Mouse (Mus musculus) telencephalon, adult 2 months (tissue): Measurements from ENCODE around the gene Eno3.

ENCODE experiments used
- DNase-seq: peaks from one replicate; pipeline ENCODE4 v3.0.0-alpha.2; 2011; ENCODE audit warnings: low read depth, low spot score

The Eno3 gene

DNA sequence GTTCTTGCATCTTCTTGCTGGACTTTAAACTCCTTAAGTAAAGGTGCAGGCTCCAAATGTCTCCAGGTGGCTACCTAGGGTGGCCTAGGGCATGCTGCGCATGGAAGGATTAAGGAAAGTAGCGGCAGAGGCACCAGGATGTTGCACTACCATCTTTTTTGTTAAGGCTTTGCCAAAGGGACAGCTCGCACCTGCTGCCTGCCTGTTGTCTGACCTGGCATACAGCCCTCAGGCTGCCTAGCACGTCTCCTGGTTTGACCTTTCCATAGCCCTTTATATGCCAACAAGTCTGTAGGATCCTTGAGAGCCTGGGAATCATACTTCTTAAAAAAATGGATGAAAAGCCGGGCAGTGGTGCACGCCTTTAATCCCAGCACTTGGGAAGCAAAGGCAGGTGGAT, 14.0 kb upstream of the Eno3 start:
- no peak for DNase-seq

DNA sequence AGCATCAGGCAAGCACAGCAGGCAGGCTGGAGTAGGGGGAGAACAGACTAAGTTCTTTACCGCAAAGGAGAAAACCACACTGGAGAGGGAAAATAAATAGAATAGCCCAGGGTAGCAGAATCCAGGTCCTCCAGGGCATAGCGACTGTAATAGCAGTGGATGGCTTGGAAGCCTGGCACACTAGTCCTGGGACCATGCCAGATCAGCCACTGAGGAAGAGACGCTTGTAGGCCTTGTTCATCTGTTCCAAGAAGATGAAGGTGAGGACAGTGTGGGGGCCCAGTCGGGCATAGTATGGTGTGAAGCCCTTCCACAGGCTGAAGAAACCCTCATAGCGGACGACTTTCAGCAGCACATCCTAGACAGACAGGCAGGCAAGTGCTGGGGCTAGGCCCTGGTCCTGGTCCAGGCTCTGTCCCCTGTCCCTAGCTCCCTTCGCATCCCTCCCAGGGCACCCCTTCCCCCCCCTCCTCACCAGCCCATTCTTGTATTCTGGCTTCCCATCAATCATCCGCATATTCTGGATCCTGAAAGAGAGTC, 12.4 kb upstream of the Eno3 start:
- no peak for DNase-seq

DNA sequence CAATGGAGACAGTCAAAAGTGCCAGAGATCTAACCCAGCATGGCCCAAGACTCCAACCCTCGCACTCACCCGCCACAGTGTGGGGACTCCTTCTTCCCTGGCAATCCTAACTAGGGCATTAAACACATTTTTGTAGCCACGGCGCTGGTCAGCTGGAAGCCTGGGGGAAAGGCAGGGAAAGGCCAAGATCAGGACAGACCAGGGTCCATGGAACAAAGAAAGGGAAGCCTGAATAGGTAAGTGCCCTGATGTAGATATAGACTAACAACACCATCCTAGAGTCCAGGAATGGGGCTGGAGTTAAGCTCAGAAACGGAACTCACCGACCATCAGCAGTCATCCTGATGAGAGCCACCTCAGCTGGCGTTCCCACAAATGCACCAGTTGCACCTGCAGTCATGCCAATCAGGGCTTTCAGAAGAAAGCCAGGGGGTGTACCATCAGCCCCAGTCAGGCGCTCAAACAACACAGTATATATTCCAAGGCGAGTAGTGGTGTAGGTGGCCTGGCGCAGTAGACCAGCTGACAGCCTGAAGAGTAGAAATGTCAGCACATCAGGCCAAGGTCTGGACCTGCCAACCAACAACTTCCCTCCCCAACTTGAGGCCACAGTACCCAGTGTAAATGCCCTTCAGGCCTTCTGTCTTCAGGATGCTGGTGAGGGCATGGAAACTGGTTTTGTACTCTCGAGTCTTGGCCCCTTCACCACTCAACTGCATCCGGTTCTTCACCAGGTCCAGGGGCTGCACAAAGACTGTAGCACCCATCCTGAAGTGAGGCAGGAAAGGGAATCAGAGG, 11.3 kb upstream of the Eno3 start:
- no peak for DNase-seq

DNA sequence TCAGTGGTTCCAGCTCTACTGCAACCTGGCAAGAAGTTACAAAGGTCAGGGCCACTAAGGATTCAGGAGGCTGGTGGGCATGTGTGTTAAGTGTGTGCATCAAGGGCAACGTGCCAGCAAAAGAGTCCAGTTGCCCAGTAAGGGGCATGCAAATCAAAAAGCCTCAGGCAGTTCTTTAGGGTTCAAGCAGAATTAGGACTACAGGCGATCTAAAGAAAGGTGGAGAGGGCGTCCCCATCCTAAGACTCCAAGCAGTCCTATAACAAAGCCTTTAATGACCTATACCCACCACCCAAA, 10.8 kb upstream of the Eno3 start:
- DNase-seq: no peak

DNA sequence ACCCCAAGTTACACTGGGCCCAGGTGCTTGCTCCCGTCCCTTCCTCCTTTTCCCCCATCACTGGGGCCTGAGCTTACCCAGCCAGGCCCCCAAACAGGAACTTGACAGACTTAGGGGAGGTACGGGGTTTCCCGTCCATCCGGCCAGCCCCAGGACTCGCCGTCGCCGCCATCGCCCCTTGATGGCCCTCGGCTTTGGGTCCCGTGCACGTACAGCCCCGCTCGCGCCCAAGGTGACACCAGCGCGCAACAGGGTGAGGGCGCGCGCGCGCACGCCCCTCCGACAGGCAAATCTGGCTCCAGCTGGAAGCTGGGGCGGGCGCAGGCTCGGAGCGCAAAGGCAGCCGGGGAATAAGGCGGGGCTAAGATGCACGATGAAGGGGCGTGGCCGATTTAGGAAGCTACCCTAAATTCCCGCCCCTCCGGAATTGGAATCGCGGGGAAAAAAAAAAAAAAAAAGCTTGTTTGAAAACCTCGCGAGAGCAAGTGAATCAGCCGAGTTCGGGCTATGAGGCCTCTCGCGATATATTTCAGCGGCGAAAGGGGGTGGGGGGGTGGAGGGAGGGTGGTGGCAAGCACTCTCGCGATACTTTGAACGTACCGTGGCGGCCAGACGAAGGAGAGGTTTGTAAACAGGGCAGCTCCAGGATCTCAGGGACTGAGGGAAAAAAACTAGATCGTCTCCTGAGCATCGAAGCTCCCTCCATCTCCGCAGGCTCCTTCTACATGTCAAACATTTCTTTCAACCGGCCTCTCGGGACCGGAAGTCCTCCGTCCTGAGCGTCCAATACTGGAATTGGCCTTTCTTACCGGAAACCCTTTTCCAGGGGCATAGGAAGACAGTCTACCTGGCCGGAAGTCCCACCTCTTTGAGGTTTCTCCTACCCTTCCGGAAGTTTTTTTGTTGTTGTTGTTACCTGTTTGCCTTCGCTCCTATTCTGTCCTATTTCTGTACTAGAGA, 10.0 kb upstream of the Eno3 start, which contains the start of the genes Rnf167 and Slc25a11:
Rnf167 (plus strand) TSS at position 545 of the 960 bp plus-strand sequence.
Slc25a11 (minus strand) TSS at position 789 of the 960 bp plus-strand sequence.
- peak; percentile 99 for DNase-seq

DNA sequence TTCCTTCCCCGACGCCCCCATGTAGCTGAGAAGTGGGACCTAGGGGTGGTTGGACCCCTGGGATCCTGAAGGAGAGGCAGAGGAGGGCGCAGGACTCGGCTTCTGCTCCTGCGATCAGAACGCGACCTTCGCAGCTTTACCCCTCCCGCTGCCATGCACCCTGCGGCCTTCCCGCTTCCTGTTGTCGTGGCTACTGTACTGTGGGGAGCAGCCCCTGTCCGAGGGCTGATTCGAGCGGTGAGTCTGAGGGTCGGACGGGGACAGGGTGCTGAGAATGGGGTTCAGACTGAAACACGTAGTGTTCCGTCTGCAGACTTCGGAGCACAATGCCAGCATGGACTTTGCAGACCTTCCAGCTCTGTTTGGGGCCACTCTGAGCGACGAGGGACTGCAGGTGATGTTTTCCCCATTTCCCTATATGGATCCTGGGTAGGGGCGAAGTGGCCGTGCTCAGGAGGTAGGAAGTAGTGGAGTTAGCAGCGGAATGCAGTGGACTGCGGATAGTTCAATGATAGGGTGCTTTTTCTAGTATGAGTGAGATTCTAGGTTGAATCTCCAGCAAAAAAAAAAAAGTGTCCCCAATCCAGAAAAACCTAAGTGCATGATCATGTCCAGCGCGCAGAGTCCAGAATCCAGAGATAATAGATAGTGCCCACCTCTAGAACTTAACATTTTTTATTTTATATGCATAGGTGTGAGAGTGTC, 9.1 kb upstream of the Eno3 start:
- DNase-seq: no peak

DNA sequence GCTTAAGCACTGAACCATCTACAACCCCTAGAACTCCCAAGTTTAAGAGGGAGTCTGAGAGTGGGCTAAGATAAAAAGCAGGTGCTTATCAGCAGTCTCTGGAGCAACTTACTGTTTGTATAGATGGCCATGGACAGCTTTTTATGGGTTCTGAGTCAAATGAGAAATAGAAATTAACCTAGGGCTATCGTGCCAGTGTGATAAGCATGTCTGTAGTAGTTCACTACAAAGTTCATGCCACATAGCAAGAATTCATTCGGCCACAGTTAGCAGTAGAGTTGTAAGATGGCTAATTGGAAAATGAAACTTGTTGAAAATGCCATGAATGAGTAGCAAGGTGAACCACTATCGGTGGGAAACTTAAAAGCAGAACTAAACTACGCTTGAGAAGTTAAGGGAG, 8.5 kb upstream of the Eno3 start:
- DNase-seq: no peak

DNA sequence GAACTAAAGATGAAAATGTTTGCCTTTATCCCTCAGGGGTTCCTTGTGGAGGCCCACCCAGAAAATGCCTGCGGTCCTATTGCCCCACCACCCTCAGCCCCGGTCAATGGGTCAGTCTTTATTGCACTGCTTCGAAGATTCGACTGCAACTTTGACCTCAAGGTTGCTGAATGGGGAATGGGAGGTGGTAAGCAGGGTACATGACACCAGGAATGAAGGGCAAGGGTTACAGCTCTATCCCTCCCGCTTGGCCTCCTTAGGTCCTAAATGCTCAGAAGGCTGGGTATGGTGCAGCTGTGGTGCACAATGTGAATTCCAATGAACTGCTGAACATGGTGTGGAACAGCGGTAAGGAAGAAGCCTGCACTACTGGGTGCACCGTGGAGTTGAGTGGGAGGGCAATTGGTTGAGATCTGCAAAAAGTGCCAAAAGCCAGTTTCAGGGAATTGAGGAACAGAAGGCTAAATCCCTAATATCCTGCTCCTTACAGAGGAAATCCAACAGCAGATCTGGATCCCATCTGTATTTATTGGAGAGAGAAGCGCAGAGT, 7.7 kb upstream of the Eno3 start:
- no peak for DNase-seq

DNA sequence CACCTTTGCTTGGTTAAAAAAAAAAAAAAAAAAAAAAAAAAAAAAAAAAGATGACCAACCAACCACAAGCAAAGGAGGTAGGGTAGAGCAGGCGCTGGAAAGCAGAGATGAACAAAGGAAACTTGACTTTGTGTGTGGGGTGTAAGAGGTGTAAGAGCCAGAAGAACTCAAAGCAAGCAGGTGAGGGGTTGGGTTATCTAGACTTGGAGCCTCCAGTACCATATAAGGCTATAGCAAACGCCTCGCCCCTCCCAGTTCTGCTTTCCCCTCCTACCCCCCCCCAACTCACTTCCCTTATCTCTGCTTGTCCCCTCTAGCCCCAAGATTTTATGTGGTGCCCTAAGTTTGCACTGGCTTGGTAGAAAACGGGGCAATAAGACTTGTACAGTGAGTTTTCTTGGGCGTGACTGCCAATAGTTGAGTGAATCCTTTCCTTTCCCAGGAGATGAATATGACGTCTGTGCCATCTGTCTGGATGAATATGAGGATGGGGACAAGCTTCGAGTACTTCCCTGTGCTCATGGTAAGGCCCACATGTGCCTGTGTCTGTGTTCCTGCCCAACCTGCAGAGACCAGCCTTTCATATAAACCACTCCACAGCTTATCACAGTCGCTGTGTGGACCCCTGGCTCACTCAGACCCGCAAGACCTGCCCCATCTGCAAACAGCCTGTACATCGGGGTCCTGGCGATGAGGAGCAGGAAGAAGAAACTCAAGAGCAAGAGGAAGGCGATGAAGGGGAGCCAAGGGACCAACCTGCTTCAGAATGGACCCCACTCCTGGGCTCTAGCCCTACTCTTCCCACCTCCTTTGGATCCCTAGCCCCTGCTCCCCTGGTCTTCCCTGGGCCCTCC, 6.5 kb upstream of the Eno3 start:
- no peak for DNase-seq

DNA sequence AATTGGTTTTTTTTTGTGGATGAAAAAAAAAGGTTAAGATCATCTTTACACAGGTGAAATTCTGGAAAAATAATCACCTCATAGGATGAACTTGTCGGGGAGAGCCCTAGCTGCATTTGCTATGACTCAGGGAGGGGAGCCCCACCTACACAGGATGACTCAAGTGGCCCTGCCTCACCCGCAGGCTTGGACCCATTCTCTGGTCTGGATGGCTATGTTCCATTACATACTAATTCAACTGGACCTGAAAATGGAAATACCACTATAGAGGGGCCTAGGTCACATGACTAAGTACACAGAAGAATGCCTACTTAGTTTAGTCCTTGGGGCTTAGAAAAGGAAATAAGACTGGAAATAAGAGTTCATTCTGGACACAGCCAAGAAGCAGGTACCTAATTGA, 5.6 kb upstream of the Eno3 start:
- no peak for DNase-seq

DNA sequence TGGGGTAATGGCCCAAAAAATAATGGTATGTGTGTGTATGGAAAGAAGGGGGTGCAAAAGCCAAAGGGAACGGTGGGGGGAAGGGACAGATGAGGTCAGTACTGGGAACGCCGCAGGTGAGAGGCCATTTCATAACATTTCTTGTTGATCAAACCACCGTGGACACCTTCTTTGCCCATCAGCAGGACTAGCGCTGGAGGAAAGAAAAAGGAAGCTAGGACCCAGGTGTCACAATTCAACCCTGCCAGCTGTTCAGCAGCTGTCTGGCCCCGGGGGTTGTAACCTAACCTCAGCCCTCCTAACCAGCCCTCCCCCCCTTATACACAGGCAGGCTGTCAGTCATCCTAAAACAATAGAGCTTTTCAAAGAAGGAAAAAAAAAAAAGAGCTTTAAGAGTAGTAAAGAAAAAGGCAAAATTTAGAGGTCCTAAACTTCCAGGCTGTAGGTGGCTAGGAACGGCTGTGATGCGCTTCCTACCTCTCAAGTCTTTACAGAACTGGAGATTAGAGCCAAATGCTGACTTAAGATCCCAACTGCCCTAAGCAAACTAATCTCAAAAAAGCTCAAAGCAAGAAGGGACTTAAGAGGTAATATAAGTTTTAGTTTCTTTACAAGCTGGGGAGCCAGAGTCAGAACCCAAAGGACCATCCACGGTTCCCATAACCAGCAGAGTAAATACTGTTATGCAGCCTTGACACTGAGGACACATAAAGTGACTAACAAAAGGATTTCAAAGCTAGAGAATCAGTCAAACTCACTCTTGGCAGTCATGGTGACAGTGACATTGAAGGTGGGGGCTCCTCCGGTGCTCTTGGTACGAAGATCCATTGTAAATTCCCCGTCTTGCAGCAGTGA, 4.7 kb upstream of the Eno3 start:
- DNase-seq: no peak

DNA sequence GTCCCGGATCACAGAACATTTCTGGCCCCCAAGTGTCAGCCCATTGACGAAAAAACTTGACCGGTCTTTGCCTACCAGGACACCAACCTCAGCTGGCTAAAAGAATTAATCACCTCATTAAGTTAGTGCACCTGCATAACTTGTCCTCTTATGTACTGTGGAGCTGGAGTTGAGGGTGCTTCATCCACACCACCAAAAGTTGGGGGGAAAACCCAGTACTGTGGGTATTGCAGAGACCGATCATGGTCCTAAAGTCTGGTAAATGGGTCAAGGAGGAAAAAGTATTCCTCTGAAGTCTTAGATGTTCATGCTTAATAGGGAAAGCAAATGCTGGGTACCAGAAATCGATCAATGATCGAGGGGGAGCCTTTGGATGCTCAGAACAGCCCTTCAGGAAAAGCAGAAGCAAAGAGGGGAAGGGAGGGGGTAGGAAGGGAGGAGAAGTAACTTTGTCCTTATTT, 4.1 kb upstream of the Eno3 start:
- no peak for DNase-seq

DNA sequence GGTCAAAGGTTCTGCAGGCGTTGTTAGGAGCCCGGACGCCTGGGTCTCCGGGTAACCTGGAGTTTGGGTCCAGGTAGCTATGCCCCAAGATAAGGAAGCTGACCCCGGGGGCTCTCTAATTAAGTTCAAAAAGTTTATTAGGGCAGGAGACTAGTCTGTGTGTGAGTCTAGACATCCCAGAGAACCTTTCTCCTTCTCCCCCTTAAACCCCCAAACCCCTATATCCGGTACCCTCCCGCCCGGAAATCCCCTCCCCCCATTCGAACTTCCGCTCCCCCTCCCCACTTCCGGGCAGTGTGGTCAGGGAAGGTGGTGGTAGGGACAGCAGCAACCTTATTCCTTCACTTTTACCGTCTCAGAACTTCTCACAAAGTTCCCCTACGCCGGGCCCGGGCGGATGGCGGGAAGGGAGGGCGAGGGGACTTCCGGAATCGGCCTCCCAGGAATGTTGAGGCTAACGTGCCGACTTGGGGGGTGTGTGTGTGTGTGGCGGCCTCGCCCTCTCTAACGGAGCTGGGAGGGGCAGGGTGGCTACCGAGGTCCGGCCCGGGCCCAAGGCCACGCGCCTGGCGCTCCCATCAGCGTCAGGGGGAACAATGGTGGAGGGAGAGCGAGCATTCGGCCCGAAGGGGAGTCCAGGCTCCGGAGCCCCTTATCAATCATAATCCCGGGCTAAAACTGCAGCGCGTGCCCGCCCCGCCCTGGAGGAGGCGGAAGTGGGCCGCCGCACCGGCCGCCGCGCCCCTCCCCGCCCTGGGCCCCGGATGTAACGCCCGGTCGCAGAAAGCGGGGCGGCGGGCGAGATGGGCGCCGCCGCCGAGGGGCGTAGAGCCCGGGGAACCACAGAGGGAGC, 3.4 kb upstream of the Eno3 start:
- no peak for DNase-seq

DNA sequence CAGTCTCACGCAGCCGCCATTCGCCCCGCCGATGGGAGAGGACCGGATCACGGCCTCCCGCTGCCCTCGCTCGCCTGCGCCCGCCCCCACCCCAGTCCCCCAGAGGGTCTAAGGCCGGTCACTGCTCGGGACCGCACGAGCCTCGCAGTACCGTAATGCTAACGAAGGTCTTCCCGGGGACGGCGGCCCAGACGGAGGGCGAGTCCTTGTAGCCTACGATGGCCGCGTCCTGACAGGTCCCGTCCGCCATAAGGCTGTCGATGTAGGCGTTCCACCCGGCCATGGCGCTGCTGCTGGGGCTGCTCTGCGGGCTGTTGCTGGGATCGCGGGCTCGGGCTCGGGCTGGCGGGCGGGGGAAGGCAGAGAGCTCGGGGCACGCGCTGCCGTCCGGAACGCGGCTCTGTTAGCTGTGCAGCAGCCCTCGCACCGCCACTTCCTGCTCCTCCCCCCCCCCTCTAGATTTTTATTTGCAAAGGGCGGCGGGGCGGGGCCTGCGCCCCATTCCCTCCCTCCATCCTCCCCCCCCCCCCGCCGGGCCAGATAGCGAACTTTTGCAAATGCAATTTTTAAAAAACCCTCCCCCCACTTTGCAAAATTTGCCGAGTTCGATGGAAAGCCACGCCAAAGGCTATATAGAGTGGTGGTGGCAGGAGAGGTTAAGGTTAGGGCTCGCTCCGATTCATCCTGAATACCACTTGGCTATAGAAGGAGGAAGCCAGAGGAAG, 2.6 kb upstream of the Eno3 start, which contains the start of gene Pfn1:
Pfn1 (minus strand) TSS at position 447 of the 725 bp plus-strand sequence.
- peak; percentile 62 for DNase-seq

DNA sequence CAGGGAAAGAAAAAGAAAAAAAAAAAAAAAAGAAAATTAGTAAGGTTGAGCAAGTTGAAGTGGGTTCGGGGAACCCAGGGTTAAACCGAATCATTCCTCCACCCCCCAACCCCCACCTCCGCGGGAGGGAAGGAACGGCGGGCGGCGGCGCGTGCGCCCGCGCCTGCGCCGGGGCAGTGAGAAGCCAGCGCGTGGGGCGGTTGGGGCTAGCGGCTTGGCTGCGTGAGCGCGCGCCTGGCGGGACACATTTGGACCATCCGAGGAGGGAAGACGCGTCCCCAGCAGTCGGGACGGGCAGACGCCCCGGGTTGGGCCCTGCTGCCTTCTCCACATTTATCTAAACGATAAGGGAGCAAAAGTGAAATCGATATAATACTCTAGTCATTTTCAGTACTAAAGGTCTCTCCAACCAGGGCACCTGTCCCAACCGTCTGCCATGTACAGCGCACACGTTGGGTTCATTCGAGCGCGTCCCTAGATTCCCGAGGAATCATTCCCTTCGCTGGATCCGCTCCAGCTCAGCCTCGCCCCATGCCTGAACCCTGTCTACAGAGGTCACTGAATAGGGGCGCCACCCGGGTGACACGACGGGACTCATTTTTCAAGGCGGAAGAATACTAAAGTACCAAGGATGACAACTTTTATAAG, 2.0 kb upstream of the Eno3 start:
- peak; percentile 55 for DNase-seq

DNA sequence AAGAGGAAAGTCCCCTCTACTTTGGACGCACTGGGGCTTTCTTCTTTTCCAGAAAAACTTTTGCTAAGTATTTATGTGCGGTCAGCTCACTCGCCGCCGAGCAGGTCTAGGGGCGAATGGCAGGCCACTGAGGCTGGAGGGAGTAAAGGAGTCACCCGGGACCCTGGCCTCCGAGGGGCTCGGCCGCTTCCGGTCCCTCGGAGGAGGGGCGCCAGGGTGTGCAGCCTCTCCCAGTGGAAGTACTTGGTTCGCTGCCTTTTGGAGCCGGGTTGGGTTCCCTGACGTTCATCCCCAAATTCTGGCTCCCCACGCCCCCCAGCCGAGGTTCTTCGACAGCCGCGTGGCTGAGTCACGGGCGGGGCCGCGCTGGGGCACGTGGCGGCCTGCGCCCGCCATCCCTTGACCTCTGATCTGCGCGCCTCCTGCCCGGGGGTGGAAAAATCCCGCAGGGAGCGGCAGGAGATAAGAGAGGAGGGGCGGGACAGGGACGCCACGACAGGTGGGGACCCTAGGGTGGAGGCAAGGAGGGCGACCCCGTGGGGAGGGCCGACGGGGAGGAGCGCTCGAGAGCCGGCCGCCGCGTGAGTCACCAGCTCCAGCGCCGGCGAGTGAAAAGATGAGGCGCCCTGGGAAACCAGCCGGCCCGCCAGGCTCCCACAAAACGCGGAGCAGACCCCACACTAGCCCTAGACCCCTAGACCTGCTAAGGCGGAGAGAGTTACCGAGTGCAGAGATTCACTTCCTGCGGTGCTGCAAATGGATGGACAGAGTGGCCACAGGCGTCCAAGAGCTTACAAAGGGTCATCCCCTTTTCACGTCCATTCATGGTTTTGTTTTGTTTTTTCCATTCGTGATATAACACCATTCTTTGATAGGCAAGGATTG, 1.2 kb upstream of the Eno3 start:
- no peak for DNase-seq
